ENCODE assay signal across 17 mouse cellular contexts in genomic region chr8:121732334-121732665, GRCm38 (mm10). TPM values are rescaled to one million over a fixed set of nuclear protein-coding genes. Genes with fewer than 3 reads are reported as not detected.
DNase-seq lines count a peak whose midpoint lies in the region; ATAC-seq lines count a peak whose summit lies in the region.
"Had no signal": no experiment of that assay in that cellular context is flagged by ENCODE, and none has a peak within 500 bp of the region (broad histone marks: within the 10 kb centered on the region; RNA-seq: fewer than 3 reads in every experiment).

No protein-coding gene starts in this region.

- ATAC-seq in neural tube, embryonic 11.5 days (ENCODE audit: insufficient read depth, low FRiP score, low TSS enrichment): no peak
- ATAC-seq in hindbrain, embryonic 11.5 days (ENCODE audit: low FRiP score): peak; percentile 26; the same call in 1 of the 2 replicates
- no peak for ATAC-seq in midbrain, embryonic 13.5 days
- ATAC-seq in CD4-positive, CD25-positive, alpha-beta regulatory T cell, adult 4 months: no peak

- no peaks in the 10 kb centered on the region for H3K9me3 ChIP-seq in neural tube, embryonic 11.5 days (ENCODE audit: control insufficient read depth, low read length)
- H3K9me3 ChIP-seq in hindbrain, embryonic 11.5 days (ENCODE audit: control insufficient read depth, low read length): no peaks in the 10 kb centered on the region
- peaks cover 2% of the 10 kb centered on the region; the same call in 1 of the 2 replicates for H3K9me3 ChIP-seq in midbrain, embryonic 13.5 days
- H3K9me3 ChIP-seq: liver, embryonic 13.5 days had no signal

- 51% methylated on average over 4 of the region's 4 CpGs for WGBS in neural tube, embryonic 11.5 days
- WGBS in hindbrain, embryonic 11.5 days: 57% methylated on average over 4 of the region's 4 CpGs
- 53% methylated on average over 4 of the region's 4 CpGs for WGBS in midbrain, embryonic 13.5 days

- H3K4me2 ChIP-seq in neural tube, embryonic 11.5 days (ENCODE audit: low read depth): peak overlapping the region; percentile 87
- H3K4me2 ChIP-seq in hindbrain, embryonic 11.5 days (replicated peaks; ENCODE audit: low read depth, low read length): peak overlapping the region; percentile 78
- H3K4me2 ChIP-seq in midbrain, embryonic 13.5 days (replicated peaks): peak overlapping the region; percentile 86
- H3K4me2 ChIP-seq: heart, embryonic 11.5 days; liver, embryonic 13.5 days had no signal

- no peak overlapping the region for H3K27ac ChIP-seq in neural tube, embryonic 11.5 days (ENCODE audit: low read depth, low read length)
- H3K27ac ChIP-seq in hindbrain, embryonic 11.5 days (ENCODE audit: low read depth, low read length): no peak overlapping the region
- no peak overlapping the region for H3K27ac ChIP-seq in midbrain, embryonic 13.5 days
- H3K27ac ChIP-seq: gastrocnemius, adult 2 months; liver, embryonic 13.5 days had no signal

- no peaks in the 10 kb centered on the region for H3K36me3 ChIP-seq in neural tube, embryonic 11.5 days (ENCODE audit: control insufficient read depth, insufficient read depth, low read length)
- H3K36me3 ChIP-seq in hindbrain, embryonic 11.5 days (ENCODE audit: control insufficient read depth, insufficient read depth, low read length): no peaks in the 10 kb centered on the region
- H3K36me3 ChIP-seq in midbrain, embryonic 13.5 days: no peaks in the 10 kb centered on the region
- H3K36me3 ChIP-seq: liver, embryonic 13.5 days had no signal

- peak overlapping the region; percentile 58 for H3K4me3 ChIP-seq in neural tube, embryonic 11.5 days (ENCODE audit: low read depth, low read length)
- peak overlapping the region; percentile 46; the same call in 1 of the 2 replicates for H3K4me3 ChIP-seq in hindbrain, embryonic 11.5 days (ENCODE audit: low read depth, low read length)
- H3K4me3 ChIP-seq in midbrain, embryonic 13.5 days (replicated peaks): peak overlapping the region; percentile 68
- H3K4me3 ChIP-seq: gastrocnemius, adult 2 months; liver, embryonic 13.5 days had no signal

- no peak for DNase-seq in neural tube, embryonic 11.5 days (ENCODE audit: low spot score)
- no peak for DNase-seq in neural tube, embryonic 10.5 days (ENCODE audit: extremely low spot score, low spot score)
- no peak for DNase-seq in hindbrain, embryonic 11.5 days (ENCODE audit: low spot score)
- DNase-seq in gastrocnemius, adult 8-10 months (ENCODE audit: low spot score in 2 of 2): no peak
- no peak for DNase-seq in frontal cortex, postnatal 25 days (ENCODE audit: low spot score in 2 of 2)
- no peak for DNase-seq in adrenal gland, postnatal 10 days
- DNase-seq: gastrocnemius, adult 2 months; kidney, postnatal 10 days; left cerebral cortex, postnatal 4 days; liver, embryonic 13.5 days; lung, postnatal 14 days; thymus, adult 2 months had no signal

- H3K27me3 ChIP-seq in neural tube, embryonic 11.5 days (ENCODE audit: control insufficient read depth, insufficient read depth, low read length): peaks cover 49% of the 10 kb centered on the region
- H3K27me3 ChIP-seq in hindbrain, embryonic 11.5 days (ENCODE audit: control insufficient read depth, insufficient read depth, low read length): peaks cover 46% of the 10 kb centered on the region
- H3K27me3 ChIP-seq in midbrain, embryonic 13.5 days: peaks cover 58% of the 10 kb centered on the region

- no peak overlapping the region for H3K9ac ChIP-seq in neural tube, embryonic 11.5 days (ENCODE audit: low read length)
- 0 out of 2 replicates have a peak overlapping the region, but pooled peaks have one; percentile 23 for H3K9ac ChIP-seq in hindbrain, embryonic 11.5 days (ENCODE audit: low read depth, low read length)
- H3K9ac ChIP-seq in midbrain, embryonic 13.5 days (replicated peaks): peak overlapping the region; percentile 73
- H3K9ac ChIP-seq: liver, embryonic 13.5 days had no signal

- H3K4me1 ChIP-seq in neural tube, embryonic 11.5 days (ENCODE audit: control insufficient read depth, insufficient read depth, low read length): 0 out of 2 replicates have a peak, but pooled peaks cover 3% of the 10 kb centered on the region
- H3K4me1 ChIP-seq in hindbrain, embryonic 11.5 days (replicated peaks; ENCODE audit: control insufficient read depth, insufficient read depth, low read length): 0 out of 2 replicates have a peak, but pooled peaks cover 2% of the 10 kb centered on the region
- H3K4me1 ChIP-seq in midbrain, embryonic 13.5 days (replicated peaks): peaks cover 41% of the 10 kb centered on the region
- H3K4me1 ChIP-seq: liver, embryonic 13.5 days had no signal

RNA-seq across cellular contexts. Expression of gene Jph3, which starts 2.9 kb away (rescaled TPM):
- 16.9 and 18.1 TPM in 2 replicates for polyA plus RNA-seq in neural tube, embryonic 11.5 days (2014; fragmentation: Nextera tagmentation; extraction: Ambion mirVana)
- 11.1 and 11.2 TPM in 2 replicates for polyA plus RNA-seq in hindbrain, embryonic 11.5 days (2014; fragmentation: Nextera tagmentation; extraction: Ambion mirVana)
- 62.3 and 65.4 TPM in 2 replicates for polyA plus RNA-seq in midbrain, embryonic 13.5 days (2015; fragmentation: Nextera tagmentation; extraction: Ambion mirVana)
- total RNA-seq in gastrocnemius, adult 8-10 months (2022): not detected
- total RNA-seq in adrenal gland, postnatal 10 days (2021): 1 to 10 TPM; 2.7 to 4.6 TPM
- polyA plus RNA-seq in CD4-positive, CD25-positive, alpha-beta regulatory T cell, adult 4 months (2017; shearing (Covaris generic)): under 1 TPM in 1 of 2 experiments, not detected in 1; 0.12 TPM
- total RNA-seq: gastrocnemius, adult 2 months; hematopoietic stem cell, adult 5-6 weeks; MEL had no signal

Comparison
In these comparisons a context has a peak if more than half of its experiments do, and no peak if none do; other contexts are left out.
1. RNA of gene Jph3, which starts 2.9 kb away (polyA plus RNA-seq): 62.3 to 65.4 TPM in midbrain, embryonic 13.5 days, 16.9 to 18.1 TPM in neural tube, embryonic 11.5 days and 11.1 to 11.2 TPM in hindbrain, embryonic 11.5 days; 0.12 TPM in CD4-positive, CD25-positive, alpha-beta regulatory T cell, adult 4 months; every median in the first group is over 10 times any median in the second.
2. Peak in every context shown above with its lines, with median percentiles within 50 percentile points of each other: H3K4me2 ChIP-seq and H3K4me3 ChIP-seq.